Mouse (Mus musculus): ENCODE measurements around the gene Apba3.

DNA sequence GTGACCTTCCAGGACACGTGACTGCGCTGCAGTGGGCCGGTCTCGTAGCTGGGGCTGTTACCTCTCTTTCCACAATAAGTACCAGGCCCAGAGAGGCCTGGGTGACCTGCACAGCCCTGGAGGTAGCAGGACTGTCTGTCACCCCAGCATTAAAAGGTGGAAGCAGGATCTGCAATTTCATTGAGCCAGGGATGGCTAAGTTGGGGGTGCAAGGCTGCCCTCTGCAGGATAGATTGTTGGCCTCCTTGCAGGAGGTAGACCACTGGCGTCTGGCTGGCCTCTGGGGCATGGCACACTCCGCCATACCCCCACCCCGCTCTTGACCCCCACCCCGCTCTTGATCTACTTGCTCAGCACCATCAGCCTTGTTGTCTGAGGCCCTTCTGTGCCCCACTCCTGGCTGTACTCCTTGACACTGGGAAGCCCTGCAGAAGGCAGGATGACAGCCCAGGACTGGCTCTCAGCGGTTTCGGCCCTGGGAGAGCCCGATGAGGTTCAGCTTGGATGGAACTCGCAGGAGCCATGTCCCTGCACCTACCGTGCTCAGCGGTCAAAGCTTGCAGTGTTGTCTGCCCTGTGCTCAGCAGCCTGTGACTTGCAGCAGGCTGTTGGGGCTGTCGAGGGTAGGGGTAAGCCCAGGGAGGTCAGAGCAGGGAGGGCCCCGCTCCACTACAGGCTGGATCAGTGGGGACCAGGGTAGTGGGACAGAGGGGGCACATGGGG is 49.7 kb downstream of the Apba3 start:
- TF ChIP-seq CHD2 (IDR thresholded peaks at IDR 0.05; ENCODE audit: low read depth, low read length): no peak
- no peak for TF ChIP-seq MAFK (IDR thresholded peaks at IDR 0.05; ENCODE audit: insufficient read depth, low read depth, low read length)
- TF ChIP-seq HCFC1 (IDR thresholded peaks at IDR 0.05; ENCODE audit: borderline replicate concordance, insufficient read depth, low read length): no peak
- no peak for TF ChIP-seq ZC3H11A (IDR thresholded peaks at IDR 0.05; ENCODE audit: borderline replicate concordance, low read depth, low read length)
- TF ChIP-seq ZNF384 (IDR thresholded peaks at IDR 0.05; ENCODE audit: low read depth, low read length): no peak

Measured in ES-E14 (cell line).